In the genomic region with DNA sequence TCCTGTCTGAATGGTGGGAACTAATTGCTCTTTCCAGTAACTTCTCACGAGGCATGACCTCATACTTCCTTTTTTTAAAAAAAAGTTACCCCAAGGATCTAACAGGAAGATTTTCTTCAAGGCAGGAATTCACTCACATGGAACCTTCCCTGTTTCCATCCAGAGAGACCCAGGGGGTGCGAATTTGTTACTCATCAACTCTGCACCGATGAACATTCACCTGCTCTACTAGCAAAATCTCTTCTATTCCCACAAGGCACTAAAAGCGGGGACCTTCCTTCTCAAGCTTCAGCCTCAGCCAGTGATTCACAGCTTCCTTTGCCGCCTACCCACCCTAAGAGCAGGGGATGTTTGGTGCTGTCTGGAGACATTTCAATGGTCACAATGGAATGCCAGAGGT, we compare ENCODE assay signal across 29 mouse cellular contexts. TPM values are rescaled to one million over a fixed set of nuclear protein-coding genes. Genes with fewer than 3 reads are reported as not detected.
A peak's percentile ranks its signal among the peaks of the same experiment; 100 is the strongest.
DNase-seq lines count a peak whose midpoint lies in the region; ATAC-seq and TF ChIP-seq lines count a peak whose summit lies in the region.
"Had no signal": no experiment of that assay in that cellular context is flagged by ENCODE, and none has a peak within 500 bp of the region (broad histone marks: within the 10 kb centered on the region; RNA-seq: fewer than 3 reads in every experiment).

No protein-coding gene starts in this region.

- no peak overlapping the region for H3K9ac ChIP-seq in lung, postnatal 0 days (replicated peaks; ENCODE audit: low read depth)
- H3K9ac ChIP-seq in kidney, postnatal 0 days (ENCODE audit: low read depth, low read length): no peak overlapping the region
- H3K9ac ChIP-seq: embryonic facial prominence, embryonic 12.5 days; heart, embryonic 13.5 days; hindbrain, embryonic 12.5 days; intestine, embryonic 15.5 days; limb, embryonic 12.5 days; liver, embryonic 12.5 days; liver, postnatal 0 days; midbrain, embryonic 15.5 days; stomach, embryonic 15.5 days had no signal

- DNase-seq in lung, postnatal 0 days (ENCODE audit: low spot score): peak; percentile 31
- DNase-seq in lung, adult 2 months: no peak
- DNase-seq in kidney, adult 8-10 months: peak; percentile 84 to 85
- peak; percentile 62 for DNase-seq in kidney, postnatal 0 days (ENCODE audit: low spot score)
- peak; percentile 51 to 68 for DNase-seq in kidney, postnatal 4 days
- DNase-seq in embryo, embryonic 10.5 days (ENCODE audit: low spot score): no peak
- no peak for DNase-seq in frontal cortex, postnatal 14 days (ENCODE audit: low spot score in 2 of 2)
- DNase-seq: adrenal gland, adult 2 months; adrenal gland, postnatal 36 days; cerebellum, adult 2 months; cerebellum, postnatal 14 days; liver, postnatal 0 days; lung, postnatal 10 days; right cerebral cortex, postnatal 25 days had no signal

- H3K9me3 ChIP-seq in lung, postnatal 0 days (ENCODE audit: low read length): no peaks in the 10 kb centered on the region
- no peaks in the 10 kb centered on the region for H3K9me3 ChIP-seq in kidney, postnatal 0 days (replicated peaks; ENCODE audit: low read length)
- H3K9me3 ChIP-seq: embryonic facial prominence, embryonic 12.5 days; heart, embryonic 13.5 days; hindbrain, embryonic 12.5 days; intestine, embryonic 15.5 days; limb, embryonic 12.5 days; liver, embryonic 12.5 days; midbrain, embryonic 15.5 days; stomach, embryonic 15.5 days had no signal

- WGBS in lung, postnatal 0 days: 59% methylated on average over 5 of the region's 5 CpGs
- 55% methylated on average over 5 of the region's 5 CpGs for WGBS in lung, adult 2 months
- 45% methylated on average over 5 of the region's 5 CpGs for WGBS in kidney, postnatal 0 days

- TF ChIP-seq EP300 in lung, postnatal 0 days (IDR thresholded peaks at IDR 0.05): peak; percentile 73

- no peak for TF ChIP-seq POLR2A in lung, adult 2 months (IDR thresholded peaks at IDR 0.05; ENCODE audit: borderline replicate concordance, extremely low read depth, low read depth, low read length)

- H3K27me3 ChIP-seq in lung, postnatal 0 days (replicated peaks; ENCODE audit: insufficient read depth, low read length): 0 out of 2 replicates have a peak, but pooled peaks cover 6% of the 10 kb centered on the region
- H3K27me3 ChIP-seq in kidney, postnatal 0 days (ENCODE audit: insufficient read depth, low read length): no peaks in the 10 kb centered on the region
- H3K27me3 ChIP-seq: intestine, embryonic 15.5 days; stomach, embryonic 15.5 days had no signal

- H3K36me3 ChIP-seq in lung, postnatal 0 days (ENCODE audit: insufficient read depth, low read length): no peaks in the 10 kb centered on the region
- no peaks in the 10 kb centered on the region for H3K36me3 ChIP-seq in kidney, postnatal 0 days (ENCODE audit: insufficient read depth, low read length)
- H3K36me3 ChIP-seq: embryonic facial prominence, embryonic 12.5 days; forebrain, embryonic 10.5 days; heart, embryonic 13.5 days; hindbrain, embryonic 12.5 days; intestine, embryonic 15.5 days; limb, embryonic 12.5 days; liver, embryonic 12.5 days; midbrain, embryonic 15.5 days; stomach, embryonic 15.5 days had no signal

- H3K4me3 ChIP-seq in lung, postnatal 0 days (ENCODE audit: low read depth, low read length): no peak overlapping the region
- no peak overlapping the region for H3K4me3 ChIP-seq in lung, adult 2 months (replicated peaks; ENCODE audit: extremely low read depth, low read depth, low read length)
- H3K4me3 ChIP-seq in kidney, postnatal 0 days (replicated peaks; ENCODE audit: low read depth, low read length): no peak overlapping the region
- H3K4me3 ChIP-seq: embryonic facial prominence, embryonic 12.5 days; forebrain, embryonic 10.5 days; heart, embryonic 13.5 days; hindbrain, embryonic 12.5 days; intestine, embryonic 15.5 days; left cerebral cortex, adult 2 months; limb, embryonic 12.5 days; liver, embryonic 12.5 days; midbrain, embryonic 15.5 days; stomach, embryonic 15.5 days had no signal

- no peak for ATAC-seq in lung, postnatal 0 days
- ATAC-seq in kidney, postnatal 0 days (replicated peaks; ENCODE audit: low FRiP score, low read depth): no peak
- ATAC-seq in CD4-positive, CD25-positive, alpha-beta regulatory T cell, adult 4 months: no peak
- ATAC-seq: forebrain, embryonic 16.5 days; hindbrain, postnatal 0 days; intestine, embryonic 15.5 days; liver, embryonic 12.5 days; liver, postnatal 0 days; midbrain, embryonic 15.5 days had no signal

- no peak for TF ChIP-seq CTCF in lung, postnatal 0 days (IDR thresholded peaks at IDR 0.05)
- no peak for TF ChIP-seq CTCF in lung, adult 2 months (IDR thresholded peaks at IDR 0.05; ENCODE audit: insufficient read depth, low read length)
- TF ChIP-seq CTCF in kidney, postnatal 0 days (IDR thresholded peaks at IDR 0.05; ENCODE audit: low read depth): no peak

- no peak overlapping the region for H3K27ac ChIP-seq in lung, postnatal 0 days (ENCODE audit: low read length)
- H3K27ac ChIP-seq in kidney, postnatal 0 days: peak overlapping the region; percentile 60
- H3K27ac ChIP-seq: embryonic facial prominence, embryonic 12.5 days; forebrain, embryonic 10.5 days; heart, embryonic 13.5 days; hindbrain, embryonic 12.5 days; hindbrain, postnatal 0 days; intestine, embryonic 15.5 days; left cerebral cortex, adult 2 months; limb, embryonic 12.5 days; liver, embryonic 12.5 days; macrophage; midbrain, embryonic 15.5 days; stomach, embryonic 15.5 days had no signal

- H3K4me1 ChIP-seq in lung, postnatal 0 days (ENCODE audit: insufficient read depth, low read depth, low read length): peaks cover 8% of the 10 kb centered on the region; the same call in 1 of the 2 replicates
- H3K4me1 ChIP-seq in lung, adult 2 months (ENCODE audit: control insufficient read depth, insufficient read depth, low read length): peaks cover 13% of the 10 kb centered on the region
- peaks cover 31% of the 10 kb centered on the region for H3K4me1 ChIP-seq in kidney, postnatal 0 days (replicated peaks; ENCODE audit: insufficient read depth, low read length)
- H3K4me1 ChIP-seq: liver, embryonic 12.5 days had no signal

- H3K4me2 ChIP-seq in lung, postnatal 0 days (replicated peaks; ENCODE audit: low read depth, low read length): no peak overlapping the region
- H3K4me2 ChIP-seq in kidney, postnatal 0 days (ENCODE audit: low read length): no peak overlapping the region
- H3K4me2 ChIP-seq: embryonic facial prominence, embryonic 12.5 days; heart, embryonic 13.5 days; hindbrain, embryonic 12.5 days; intestine, embryonic 15.5 days; limb, embryonic 12.5 days; liver, embryonic 12.5 days; midbrain, embryonic 15.5 days; stomach, embryonic 15.5 days had no signal

RNA-seq across cellular contexts. Expression of a gene that starts 45.5 kb away (rescaled TPM):
- polyA plus RNA-seq in lung, postnatal 0 days (2015; fragmentation: Nextera tagmentation; extraction: Ambion mirVana): not detected in 2 replicates
- not detected in 2 replicates for polyA plus RNA-seq in lung, adult 2 months (2012; rRNA removed)
- polyA plus RNA-seq in kidney, postnatal 0 days (2015; fragmentation: Nextera tagmentation; extraction: Ambion mirVana): 0.13 and 0.37 TPM in 2 replicates
- polyA plus RNA-seq in CD4-positive, CD25-positive, alpha-beta regulatory T cell, adult 4 months (2017; shearing (Covaris generic)): not detected
- polyA plus RNA-seq: adrenal gland, adult 2 months; cerebellum, adult 2 months; cortical plate, adult 2 months; forebrain, embryonic 10.5 days; forebrain, embryonic 16.5 days; intestine, embryonic 15.5 days; limb, embryonic 12.5 days; liver, postnatal 0 days; macrophage; midbrain, embryonic 15.5 days; stomach, embryonic 15.5 days had no signal

RNA-seq across cellular contexts. Expression of a gene that starts 53.4 kb away (rescaled TPM):
- 0.73 and 1.0 TPM in 2 replicates for polyA plus RNA-seq in lung, postnatal 0 days (2015; fragmentation: Nextera tagmentation; extraction: Ambion mirVana)
- 2.2 and 2.4 TPM in 2 replicates for polyA plus RNA-seq in lung, adult 2 months (2012; rRNA removed)
- 7.6 and 8.7 TPM in 2 replicates for polyA plus RNA-seq in kidney, postnatal 0 days (2015; fragmentation: Nextera tagmentation; extraction: Ambion mirVana)
- polyA plus RNA-seq in CD4-positive, CD25-positive, alpha-beta regulatory T cell, adult 4 months (2017; shearing (Covaris generic)): 100 to 1,000 TPM; 652 to 757 TPM

Comparison
In these comparisons a context has a peak if more than half of its experiments do, and no peak if none do; other contexts are left out.
1. DNase-seq: peak in lung, postnatal 0 days (single experiment), kidney, adult 8-10 months (2 of 2), kidney, postnatal 0 days (single experiment) and kidney, postnatal 4 days (2 of 2); none in lung, adult 2 months (single experiment), embryo, embryonic 10.5 days (single experiment) and frontal cortex, postnatal 14 days (0 of 2).
2. RNA of a gene that starts 53.4 kb away (polyA plus RNA-seq): 652 to 757 TPM in CD4-positive, CD25-positive, alpha-beta regulatory T cell, adult 4 months; 7.6 to 8.7 TPM in kidney, postnatal 0 days, 2.2 to 2.4 TPM in lung, adult 2 months and 0.73 to 1.0 TPM in lung, postnatal 0 days; every median in the first group is over 10 times any median in the second.